Mouse (Mus musculus) small intestine, adult 2 months (tissue): ENCODE measurements at regions not wholly inside any gene's neighbourhood (a gene's known extent, or its start where the extent isn't known, plus 50 kb on each side); places are given as distances from the start of the nearest gene placed in this dataset.

Experiments
- H3K27ac ChIP-seq: fragments of 200-500 bp; 2 replicates; pipeline ENCODE4 v1.5.1; 2012; ENCODE audit warnings: low read depth, low read length, control low read depth, inconsistent platforms; ENCODE audit not compliant: insufficient read depth
- H3K27me3 ChIP-seq: fragments of 200-500 bp; 2 replicates; pipeline ENCODE4 v1.6.1; 2012; ENCODE audit warnings: mild to moderate bottlenecking, moderate library complexity, low read length, inconsistent platforms; ENCODE audit not compliant: control insufficient read depth, insufficient read depth
- H3K36me3 ChIP-seq: fragments of 200-500 bp; 2 replicates; pipeline ENCODE4 v1.6.1; 2012; ENCODE audit warnings: mild to moderate bottlenecking, low read length, control low read depth, inconsistent platforms; ENCODE audit not compliant: control insufficient read depth, insufficient read depth
- H3K4me1 ChIP-seq: fragments of 200-500 bp; 2 replicates; pipeline ENCODE4 v1.6.1; 2012; ENCODE audit warnings: low read length, inconsistent platforms, mixed read lengths; ENCODE audit not compliant: control insufficient read depth, insufficient read depth, insufficient read length
- H3K4me3 ChIP-seq: fragments of 200-500 bp; 2 replicates; pipeline ENCODE4 v1.5.1; 2012; ENCODE audit warnings: low read depth, mild to moderate bottlenecking, control low read depth, inconsistent platforms, low read length, moderate library complexity
- CTCF ChIP-seq: fragments of 200-500 bp; IDR thresholded peaks from 2 replicates; pipeline ENCODE4 v1.5.1; 2012; ENCODE audit warnings: low read depth, mild to moderate bottlenecking, control low read depth, inconsistent platforms, low read length, moderate library complexity, mixed read lengths; ENCODE audit not compliant: insufficient replicate concordance, insufficient read length; ENCODE audit errors: extremely low read depth
- POLR2A ChIP-seq: fragments of 200-500 bp; IDR thresholded peaks from 2 replicates; pipeline ENCODE4 v1.6.1; 2012; ENCODE audit warnings: low read depth, mild to moderate bottlenecking, control low read depth, inconsistent platforms, low read length, moderate library complexity
- WGBS: fragments of 180-500 bp; shearing (Covaris S2); methylation state at CpG from one replicate; pipeline ENCODE4 v1.1.7; 2018; 5-methylcytosine and 5-hydroxymethylcytosine counted together

DNA sequence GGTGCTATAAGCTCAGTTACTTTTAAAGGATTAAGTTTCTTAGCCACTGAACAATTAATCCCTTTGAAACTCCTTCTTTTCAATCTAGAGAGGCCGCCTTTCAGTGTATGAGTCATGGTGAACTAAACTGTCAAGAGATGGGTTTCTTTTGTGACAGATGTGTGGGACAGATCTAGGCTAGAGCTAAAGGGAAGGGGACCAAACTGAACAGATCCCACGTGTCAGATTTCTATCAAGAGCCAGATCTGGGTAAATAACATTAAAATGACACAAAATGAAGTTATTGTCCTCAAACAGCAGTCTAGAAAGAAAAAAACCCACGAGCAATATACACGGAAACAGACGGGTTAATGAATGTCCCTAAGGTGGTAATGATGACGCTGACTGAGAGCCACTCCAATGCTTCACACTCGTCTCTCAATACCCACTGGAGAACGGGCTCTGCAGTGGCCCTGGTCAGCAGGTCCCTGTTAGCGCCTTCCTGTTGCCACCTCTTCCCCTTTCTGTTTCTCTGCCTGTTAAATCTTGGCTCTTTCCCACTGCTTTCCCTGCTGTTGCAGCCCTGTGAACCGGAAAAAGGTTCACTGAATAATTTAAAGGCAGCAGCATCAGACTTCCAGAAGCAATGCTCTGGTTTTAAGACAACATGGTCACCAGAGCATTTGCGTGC, 52.7 kb upstream of the Rab3gap2 start:
- Histone ChIP-seq H3K4me1 (no peaks in the 10 kb centered on the region), H3K27me3 (peaks cover 2% of the 10 kb centered on the region; the same call in 1 of the 2 replicates), H3K27ac (no peak overlapping the region), H3K36me3 (no peaks in the 10 kb centered on the region), H3K4me3 (no peak overlapping the region)
- 60% methylated on average over 11 of the region's 11 CpGs for WGBS
- no peak for TF ChIP-seq POLR2A
- no peak for TF ChIP-seq CTCF

GRCm38 (mm10) chr1:185150431-185151129, 53.3 kb upstream of the Rab3gap2 start:
- TF ChIP-seq POLR2A (no peak), CTCF (no peak)

GRCm38 (mm10) chr1:185144791-185145190, 59.1 kb upstream of the Rab3gap2 start:
- TF ChIP-seq POLR2A (no peak), CTCF (no peak)
- no peaks in the 10 kb centered on the region for H3K4me1 ChIP-seq
- WGBS, result 91% methylated on average over 1 of the region's 1 CpGs
- no peak overlapping the region for H3K4me3 ChIP-seq
- H3K27me3 ChIP-seq, result no peaks in the 10 kb centered on the region
- H3K36me3 ChIP-seq, result no peaks in the 10 kb centered on the region
- H3K27ac ChIP-seq, result no peak overlapping the region

More at GRCm38 (mm10) chr1:185150431-185151129, 53.3 kb upstream of the Rab3gap2 start:
- Histone ChIP-seq H3K4me1 (no peaks in the 10 kb centered on the region), H3K27me3 (peaks cover 2% of the 10 kb centered on the region; the same call in 1 of the 2 replicates), H3K4me3 (no peak overlapping the region), H3K36me3 (no peaks in the 10 kb centered on the region), H3K27ac (no peak overlapping the region)
- WGBS, result 85% methylated on average over 15 of the region's 15 CpGs

- 80% methylated on average over 15 of the region's 15 CpGs for WGBS
Measured at GRCm38 (mm10) chr1:185144006-185144405, 59.9 kb upstream of the Rab3gap2 start.

DNA sequence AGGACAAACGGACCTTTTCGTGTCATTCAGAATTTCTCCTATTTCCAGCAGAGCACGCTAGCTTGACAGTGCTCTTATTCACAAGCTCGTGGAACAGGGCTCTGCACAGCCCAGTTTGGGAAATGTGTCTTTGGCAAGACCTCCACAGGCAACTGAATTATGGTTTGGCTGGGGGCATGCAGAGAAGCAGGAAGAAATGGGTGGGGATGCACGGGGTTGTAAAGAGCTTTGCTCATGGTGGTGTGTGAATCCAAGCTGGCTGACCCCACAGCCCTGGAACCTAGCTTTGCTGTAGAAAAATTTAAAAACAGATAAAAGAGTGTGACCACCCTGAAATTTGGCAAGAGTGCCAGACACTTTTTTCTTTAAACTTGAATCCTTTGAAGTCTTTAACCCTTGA, 63.6 kb upstream of the Rab3gap2 start:
- TF ChIP-seq POLR2A, result no peak
- no peak for TF ChIP-seq CTCF
- 73% methylated on average over 5 of the region's 5 CpGs for WGBS
- Histone ChIP-seq H3K4me1 (no peaks in the 10 kb centered on the region), H3K27ac (no peak overlapping the region), H3K36me3 (no peaks in the 10 kb centered on the region), H3K27me3 (no peaks in the 10 kb centered on the region), H3K4me3 (no peak overlapping the region)

More at GRCm38 (mm10) chr1:185144006-185144405, 59.9 kb upstream of the Rab3gap2 start:
- no peak overlapping the region for H3K27ac ChIP-seq
- H3K27me3 ChIP-seq, result no peaks in the 10 kb centered on the region
- no peak overlapping the region for H3K4me3 ChIP-seq
- TF ChIP-seq POLR2A (no peak), CTCF (no peak)
- H3K36me3 ChIP-seq, result no peaks in the 10 kb centered on the region
- H3K4me1 ChIP-seq, result no peaks in the 10 kb centered on the region

DNA sequence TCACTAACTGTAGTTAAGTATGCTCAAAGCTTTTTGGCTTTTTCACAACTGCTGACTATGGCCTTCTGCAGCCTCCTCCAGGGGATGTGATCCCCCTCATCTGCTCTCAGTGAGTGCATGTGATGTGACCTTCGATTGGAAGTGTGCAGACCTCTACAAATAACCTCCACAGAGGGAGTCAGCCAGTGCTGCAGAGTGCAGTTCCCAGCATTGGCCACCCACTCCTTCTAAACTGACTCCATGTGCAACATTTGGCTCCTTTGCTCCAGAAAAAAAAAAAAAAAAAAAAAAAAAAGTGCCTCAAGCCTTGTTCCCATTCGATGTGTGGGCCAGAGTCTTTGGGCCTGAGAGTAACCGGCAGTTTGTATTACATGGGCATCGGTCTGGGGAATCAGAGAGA, 75.7 kb upstream of the Rab3gap2 start:
- Histone ChIP-seq H3K27me3 (no peaks in the 10 kb centered on the region), H3K27ac (no peak overlapping the region), H3K36me3 (no peaks in the 10 kb centered on the region), H3K4me3 (no peak overlapping the region), H3K4me1 (no peaks in the 10 kb centered on the region)
- TF ChIP-seq CTCF, result no peak
- no peak for TF ChIP-seq POLR2A
- 63% methylated on average over 4 of the region's 4 CpGs for WGBS

GRCm38 (mm10) chr1:185125737-185126286, 78.1 kb upstream of the Rab3gap2 start:
- no peak overlapping the region for H3K4me3 ChIP-seq
- no peaks in the 10 kb centered on the region for H3K27me3 ChIP-seq
- H3K27ac ChIP-seq, result no peak overlapping the region
- TF ChIP-seq POLR2A (no peak), CTCF (no peak)
- H3K4me1 ChIP-seq, result no peaks in the 10 kb centered on the region
- 45% methylated on average over 14 of the region's 14 CpGs for WGBS
- H3K36me3 ChIP-seq, result no peaks in the 10 kb centered on the region
